Mouse (Mus musculus): ENCODE measurements around the gene Gipc3.

GRCm38 (mm10) chr10:81309571-81309970 is 33.5 kb downstream of the Gipc3 start:
- no peak for TF ChIP-seq EP300 (IDR thresholded peaks at IDR 0.05; ENCODE audit: insufficient read depth, low read depth, low read length)
- TF ChIP-seq POLR2A (IDR thresholded peaks at IDR 0.05; ENCODE audit: insufficient read depth, low read depth, low read length), result no peak
